ENCODE assay signal across 8 mouse cellular contexts in the genomic region with DNA sequence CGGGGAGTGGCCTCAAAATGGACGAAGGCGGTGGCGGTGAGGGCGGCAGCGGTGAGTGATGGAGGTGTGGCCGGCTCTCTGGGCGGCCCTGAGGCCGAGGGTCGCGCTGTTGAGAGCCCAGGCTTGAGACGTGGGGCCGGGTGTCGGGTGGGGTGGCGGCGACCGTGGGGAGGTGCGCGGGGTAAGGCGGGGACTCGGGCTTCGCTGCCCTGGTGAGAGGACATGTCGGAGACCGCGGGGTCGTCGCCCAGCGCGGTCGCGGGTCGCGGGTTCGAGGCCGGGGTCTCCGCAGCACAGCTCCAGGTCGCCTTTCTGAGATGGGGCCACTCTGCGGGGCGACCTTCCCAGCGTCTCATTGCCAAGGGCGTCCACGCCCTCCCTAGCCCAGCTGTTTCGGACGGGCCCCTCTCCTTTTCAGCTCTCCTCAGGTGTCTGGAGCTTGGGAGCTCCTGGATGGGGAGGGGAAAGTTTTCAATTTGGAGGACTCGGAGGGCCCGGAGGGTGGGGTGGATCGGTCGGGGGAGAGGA. TPM values are rescaled to one million over a fixed set of nuclear protein-coding genes. Genes with fewer than 3 reads are reported as not detected.
DNase-seq lines count a peak whose midpoint lies in the region; ATAC-seq and TF ChIP-seq lines count a peak whose summit lies in the region.

No protein-coding gene starts in this region.

- DNase-seq in adrenal gland, adult 8-10 months: peak; percentile 47
- no peak for DNase-seq in adrenal gland, postnatal 25 days
- no peak for DNase-seq in thymus, adult 2 months
- no peak for DNase-seq in thymus, postnatal 25 days
- peak; percentile 35 for DNase-seq in induced T-regulatory cell, adult 2 months (ENCODE audit: low read depth)
- no peak for DNase-seq in left cerebral cortex, postnatal 14 days (ENCODE audit: low spot score in 2 of 2)
- DNase-seq in kidney, postnatal 14 days: no peak

- no peak overlapping the region for H3K27ac ChIP-seq in thymus, adult 2 months (ENCODE audit: control insufficient read depth, insufficient read depth, low read length)

- TF ChIP-seq POLR2A in thymus, adult 2 months (IDR thresholded peaks at IDR 0.05; ENCODE audit: control insufficient read depth, extremely low read depth, insufficient read depth, low read length, poor library complexity): no peak

- ATAC-seq in monocyte, adult 5-6 weeks (replicated peaks; ENCODE audit: insufficient number of reproducible peaks, low FRiP score, low TSS enrichment, poor library complexity, severe bottlenecking): peak; percentile 54

- peak overlapping the region; percentile 59 for H3K4me3 ChIP-seq in thymus, adult 2 months (ENCODE audit: control insufficient read depth, insufficient read depth, low read length)

- TF ChIP-seq CTCF in thymus, adult 2 months (IDR thresholded peaks at IDR 0.05; ENCODE audit: borderline replicate concordance, control insufficient read depth, extremely low read depth, insufficient read depth, low read length, poor library complexity): no peak

- no peaks in the 10 kb centered on the region for H3K36me3 ChIP-seq in thymus, adult 2 months (ENCODE audit: control insufficient read depth, insufficient read depth, low read length)

- no peaks in the 10 kb centered on the region for H3K27me3 ChIP-seq in thymus, adult 2 months (ENCODE audit: control insufficient read depth, insufficient read depth, low read length)

- peaks cover 6% of the 10 kb centered on the region for H3K4me1 ChIP-seq in thymus, adult 2 months (replicated peaks; ENCODE audit: control insufficient read depth, insufficient read depth, low read length)

- intact Hi-C loops in left cerebral cortex, postnatal 14 days (cut with DNase I): loop anchor here (5.0 kb wide), 2 partner anchors 70 to 90 kb away; no protein-coding TSS in a partner anchor

- 1% methylated on average over 48 of the region's 48 CpGs for WGBS in thymus, adult 2 months

RNA-seq across cellular contexts. Expression of a gene that starts 0.4 kb away (rescaled TPM):
- total RNA-seq in adrenal gland, adult 8-10 months (2022): 100 to 1,000 TPM; 134 to 193 (median 146) TPM
- 156 and 193 TPM in 2 replicates for total RNA-seq in adrenal gland, postnatal 25 days (2021)
- 12.9 and 13.4 TPM in 2 replicates for polyA plus RNA-seq in thymus, adult 2 months (2012; rRNA removed)
- total RNA-seq in monocyte, adult 5-6 weeks (2017): 129 to 134 TPM (median 132 TPM) in 3 replicates
- 10 to 100 TPM; 53.5 to 59.4 TPM for total RNA-seq in left cerebral cortex, postnatal 14 days (2021)

Comparison
In these comparisons a context has a peak if more than half of its experiments do, and no peak if none do; other contexts are left out.
1. DNase-seq: peak in adrenal gland, adult 8-10 months (single experiment) and induced T-regulatory cell, adult 2 months (single experiment); none in adrenal gland, postnatal 25 days (single experiment), thymus, adult 2 months (single experiment), thymus, postnatal 25 days (single experiment), left cerebral cortex, postnatal 14 days (0 of 2) and kidney, postnatal 14 days (single experiment).